Mouse (Mus musculus): ENCODE measurements around the gene Lrrc8d. TPM values are rescaled to one million over a fixed set of nuclear protein-coding genes. Genes with fewer than 3 reads are reported as not detected.

Lrrc8d gene
- total and polyA plus RNA-seq, 3 experiments, result 7.0 to 26.1 (median 16.6) TPM

DNA sequence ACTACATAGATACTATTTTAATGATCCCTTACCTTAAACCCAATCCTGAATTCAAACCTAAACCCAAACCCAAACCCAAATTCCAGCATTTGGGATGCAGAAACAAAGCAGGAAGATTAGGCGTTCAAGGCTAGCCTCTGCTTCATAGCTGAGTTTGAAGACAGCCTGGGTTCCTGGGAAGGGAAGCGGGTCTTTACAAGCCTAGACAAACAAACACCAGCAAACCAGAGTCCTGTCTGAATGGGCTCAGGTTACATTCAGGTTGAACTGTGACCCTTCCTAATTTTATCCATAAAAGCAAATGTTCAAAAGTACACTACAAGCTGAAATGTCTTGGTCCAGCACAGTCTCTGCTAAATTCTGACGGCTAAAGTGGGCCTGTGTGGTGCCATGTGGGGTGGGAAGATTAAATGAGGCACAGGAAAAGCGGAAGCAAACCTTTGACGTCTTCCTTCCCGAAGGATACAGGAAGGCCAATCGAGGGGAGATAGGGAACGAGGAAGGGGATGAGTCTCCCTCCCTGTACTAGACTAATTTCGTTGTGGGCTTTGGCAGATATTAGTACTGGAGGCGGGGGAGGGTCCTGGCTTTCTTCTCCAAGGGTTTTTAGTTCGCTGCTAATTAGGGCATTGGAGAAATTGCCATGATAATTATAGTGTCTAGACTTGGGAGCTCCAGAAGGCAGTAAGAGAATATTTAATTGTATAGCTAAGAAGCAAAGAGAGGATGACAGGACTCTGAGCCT is 160.1 kb downstream of the Lrrc8d start:
- dilution Hi-C loops (cut with MboI; ENCODE audit: extremely low pct_ligation_motif_present, extremely low pct_unique_long_range_greater_than_20kb, low sequenced_read_pairs), result no loop called here
- no peak overlapping the region for H3K4me2 ChIP-seq (ENCODE audit: insufficient read depth, low read depth, poor library complexity, severe bottlenecking)
- no peaks in the 10 kb centered on the region for H3K9me3 ChIP-seq (replicated peaks; ENCODE audit: low read length)
- in situ Hi-C loops (cut with MboI; ENCODE audit: low pct_ligation_motif_present, low pct_unique_long_range_greater_than_20kb, low sequenced_read_pairs), result no loop called here
- H3K27me3 ChIP-seq (replicated peaks), result no peaks in the 10 kb centered on the region
- no peak overlapping the region for H3K4me3 ChIP-seq (replicated peaks in 1 of 3; ENCODE audit: low read depth in 2 of 3, low read length in 2 of 3, poor library complexity in 1 of 3)
- no peak overlapping the region for H3K27ac ChIP-seq (ENCODE audit: insufficient read depth, low read depth)
- no peaks in the 10 kb centered on the region for H3K79me2 ChIP-seq (replicated peaks; ENCODE audit: control insufficient read depth, extremely low read depth, insufficient read depth, poor library complexity, severe bottlenecking)
- H3K9ac ChIP-seq (ENCODE audit: insufficient read depth, low read depth), result no peak overlapping the region
- TF ChIP-seq E2F4 (IDR thresholded peaks at IDR 0.05; ENCODE audit: insufficient replicate concordance, low read depth, low read length) (no peak), CHD2 (IDR thresholded peaks at IDR 0.05; ENCODE audit: low read length) (no peak), MXI1 (IDR thresholded peaks at IDR 0.05; ENCODE audit: low read depth, low read length) (no peak), MAX (IDR thresholded peaks at IDR 0.05; ENCODE audit: low read length) (no peak), ZMIZ1 (IDR thresholded peaks at IDR 0.05; ENCODE audit: low read depth, low read length) (no peak), EP300 (IDR thresholded peaks at IDR 0.05; ENCODE audit: low read length) (no peak)
- no peaks in the 10 kb centered on the region for H3K36me3 ChIP-seq (replicated peaks in 1 of 2; ENCODE audit: control insufficient read depth in 1 of 2, insufficient read depth in 1 of 2, low read length in 1 of 2)
- DNase-seq (ENCODE audit: extremely low read depth), result no peak
- peaks cover 0 to 3% of the 10 kb centered on the region in 2 experiments; a peak in 1 of 4 replicates for H3K4me1 ChIP-seq (ENCODE audit: control insufficient read depth in 1 of 2, insufficient read depth in 2 of 2)

DNA sequence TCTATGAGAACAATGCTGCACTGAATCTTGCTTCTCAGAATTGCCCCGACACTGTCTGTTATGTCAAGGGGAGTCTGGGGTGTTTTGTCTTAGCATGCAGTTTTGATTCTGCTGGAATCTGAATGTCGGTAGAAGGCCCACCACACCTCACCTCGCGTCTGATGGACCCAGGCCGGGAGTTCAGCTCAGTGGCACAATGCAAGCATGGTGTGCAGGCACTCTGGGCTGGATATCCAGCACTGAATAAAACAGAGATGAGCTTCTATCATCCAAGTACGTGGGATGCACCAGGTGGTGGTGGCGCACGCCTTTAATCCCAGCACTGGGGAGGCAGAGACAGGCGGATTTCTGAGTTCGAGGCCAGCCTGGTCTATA is 160.7 kb downstream of the Lrrc8d start:
- Histone ChIP-seq H3K9ac (ENCODE audit: insufficient read depth, low read depth) (no peak overlapping the region), H3K4me3 (replicated peaks in 1 of 3; ENCODE audit: low read depth in 2 of 3, low read length in 2 of 3, poor library complexity in 1 of 3) (no peak overlapping the region), H3K4me1 (ENCODE audit: control insufficient read depth in 1 of 2, insufficient read depth in 2 of 2) (peaks cover 0 to 3% of the 10 kb centered on the region in 2 experiments; a peak in 1 of 4 replicates), H3K27ac (ENCODE audit: insufficient read depth, low read depth) (no peak overlapping the region), H3K4me2 (ENCODE audit: insufficient read depth, low read depth, poor library complexity, severe bottlenecking) (no peak overlapping the region), H3K79me2 (replicated peaks; ENCODE audit: control insufficient read depth, extremely low read depth, insufficient read depth, poor library complexity, severe bottlenecking) (no peaks in the 10 kb centered on the region), H3K9me3 (replicated peaks; ENCODE audit: low read length) (no peaks in the 10 kb centered on the region), H3K36me3 (replicated peaks in 1 of 2; ENCODE audit: control insufficient read depth in 1 of 2, insufficient read depth in 1 of 2, low read length in 1 of 2) (no peaks in the 10 kb centered on the region), H3K27me3 (replicated peaks) (no peaks in the 10 kb centered on the region)
- no peak for DNase-seq (ENCODE audit: extremely low read depth)
- dilution Hi-C loops (cut with MboI; ENCODE audit: extremely low pct_ligation_motif_present, extremely low pct_unique_long_range_greater_than_20kb, low sequenced_read_pairs), result no loop called here
- in situ Hi-C loops (cut with MboI; ENCODE audit: low pct_ligation_motif_present, low pct_unique_long_range_greater_than_20kb, low sequenced_read_pairs), result no loop called here
- no peak for TF ChIP-seq TCF12 (IDR thresholded peaks at IDR 0.05; ENCODE audit: low read depth, low read length)
- TF ChIP-seq SIN3A (IDR thresholded peaks at IDR 0.05; ENCODE audit: low read length), result no peak
- no peak for TF ChIP-seq POLR2A (IDR thresholded peaks at IDR 0.05; ENCODE audit: low read depth, low read length)
- TF ChIP-seq GABPA (IDR thresholded peaks at IDR 0.05; ENCODE audit: insufficient replicate concordance, low read depth, low read length), result no peak
- TF ChIP-seq UBTF (IDR thresholded peaks at IDR 0.05; ENCODE audit: low read depth, low read length), result no peak
- TF ChIP-seq CHD2 (IDR thresholded peaks at IDR 0.05; ENCODE audit: low read length), result no peak
- TF ChIP-seq ETS1 (conservative IDR thresholded peaks at IDR 0.05; ENCODE audit: low read depth, low read length), result no peak
- no peak for TF ChIP-seq EP300 (IDR thresholded peaks at IDR 0.05; ENCODE audit: low read length)
- no peak for TF ChIP-seq NRF1 (IDR thresholded peaks at IDR 0.05; ENCODE audit: low read depth, low read length)
- TF ChIP-seq USF1 (IDR thresholded peaks at IDR 0.05; ENCODE audit: low read depth, low read length), result no peak

All from CH12.LX (cell line).